Mouse (Mus musculus) adrenal gland, adult 18-20 months (tissue): ENCODE data around the gene Srsf1. TPM values are rescaled to one million over a fixed set of nuclear protein-coding genes. Genes with fewer than 3 reads are reported as not detected.

Experiments used
- DNase-seq, 2 experiments: peaks; one replicate each; pipeline ENCODE4 v3.0.0; 2021 to 2022; ENCODE audit warnings: low spot score in 2 of 2
- long read RNA-seq, 2 experiments: library from polyadenylated mRNA; stranded (forward); transcript quantifications; one replicate each; pipeline ENCODE4 v2.0.0; 2021
- total RNA-seq, 2 experiments: library from RNA; stranded (reverse); gene quantifications; 1 replicate in 1 of 2; 2 replicates in 1 of 2; pipeline ENCODE4 v1.2.3; 2021

The Srsf1 gene
- total RNA-seq: 100 to 1,000 TPM; 219 TPM
- long read RNA-seq, experiment 1, full-length matches to known transcripts: 33 of 51 reads
- long read RNA-seq, experiment 1, partial matches to known transcripts: 4 of 51 reads
- long read RNA-seq, experiment 1, other reads (novel, unspliced or antisense): 14 of 51 reads
- long read RNA-seq, experiment 2, full-length matches to known transcripts: 65 of 109 reads
- long read RNA-seq, experiment 2, partial matches to known transcripts: 5 of 109 reads
- long read RNA-seq, experiment 2, other reads (novel, unspliced or antisense): 39 of 109 reads

DNA sequence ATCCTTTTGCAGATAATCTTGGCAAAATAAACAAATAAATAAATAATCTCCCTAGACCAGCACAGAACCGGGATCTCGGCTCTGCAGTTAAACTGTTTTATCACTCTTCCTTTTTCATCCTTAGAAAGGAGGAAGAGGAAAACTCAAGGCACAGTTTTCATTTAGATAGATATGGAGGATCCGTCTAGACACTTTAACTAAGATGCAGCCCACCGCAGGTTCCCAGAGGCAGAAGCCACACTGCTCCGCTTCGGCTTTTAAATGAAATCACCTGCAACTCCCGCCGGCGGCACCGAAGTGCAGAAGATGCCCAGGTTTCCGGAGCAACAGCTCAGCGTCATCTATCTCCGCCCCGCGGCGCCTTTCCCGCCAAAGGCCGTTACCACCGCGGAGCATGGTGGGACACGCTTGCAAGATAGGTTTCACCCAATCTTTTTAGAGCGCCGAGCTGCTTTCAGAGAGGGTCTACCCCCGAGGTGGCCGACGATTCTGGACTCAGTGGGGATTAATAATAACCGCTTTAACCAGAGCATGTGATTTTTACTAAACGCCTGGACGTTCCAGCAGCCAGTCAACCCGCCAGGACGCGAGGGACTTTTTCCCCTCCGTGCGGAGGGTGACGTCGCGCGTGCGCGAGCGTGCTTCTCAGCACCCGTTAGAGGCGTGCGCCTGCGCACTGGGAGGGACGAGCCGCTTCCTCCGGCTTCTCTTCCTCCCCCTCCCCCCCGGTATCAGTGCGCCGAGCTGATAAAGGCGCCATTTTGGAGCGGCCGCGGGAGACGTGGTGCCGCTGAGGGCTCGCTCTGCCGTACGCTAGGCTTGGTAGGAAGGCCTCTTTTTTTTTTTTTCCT lies at the start of gene Srsf1:
Srsf1 (plus strand) TSS at position 430 of the 851 bp plus-strand sequence.
- peak; percentile 96 to 98 for DNase-seq

DNA sequence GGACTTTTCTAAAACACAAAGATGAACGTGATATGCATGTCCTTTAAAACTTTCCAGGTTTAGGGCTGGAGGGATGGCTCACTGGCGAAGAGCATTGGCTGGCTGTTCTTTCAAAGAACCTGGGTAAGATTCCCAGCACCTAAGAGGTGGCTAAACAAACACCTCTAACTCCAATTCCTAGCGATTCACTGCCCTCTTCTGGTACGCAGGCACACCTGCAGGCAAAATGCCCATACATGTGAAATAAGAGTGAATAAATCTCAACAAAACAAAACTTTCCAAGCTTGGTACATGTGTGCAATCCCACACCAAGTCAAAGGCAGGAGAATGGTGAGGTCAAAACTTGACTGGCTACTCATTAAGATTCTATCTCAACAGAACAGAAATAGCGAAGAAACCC lies 47.4 kb upstream of the Srsf1 start:
- DNase-seq: no peak

DNA sequence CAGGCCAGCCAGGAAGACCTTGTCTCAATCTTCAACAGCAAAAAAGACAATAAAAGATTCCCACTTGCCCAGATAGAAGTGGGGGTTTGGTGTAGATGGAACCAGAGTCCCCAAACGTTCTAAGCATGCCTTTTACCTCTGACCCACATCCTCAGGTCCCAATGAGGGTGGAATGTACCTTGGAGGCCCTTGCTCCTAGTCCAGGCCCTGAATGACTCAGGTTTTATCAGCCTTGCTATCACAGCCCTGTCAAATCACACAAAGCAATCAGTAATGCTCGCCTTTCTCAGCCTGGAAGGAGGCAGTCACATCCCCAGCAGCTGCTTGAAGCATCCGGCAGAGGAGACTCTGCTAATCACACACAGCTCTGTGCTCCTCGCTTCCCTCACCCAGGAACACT lies 44.4 kb upstream of the Srsf1 start:
- no peak for DNase-seq

DNA sequence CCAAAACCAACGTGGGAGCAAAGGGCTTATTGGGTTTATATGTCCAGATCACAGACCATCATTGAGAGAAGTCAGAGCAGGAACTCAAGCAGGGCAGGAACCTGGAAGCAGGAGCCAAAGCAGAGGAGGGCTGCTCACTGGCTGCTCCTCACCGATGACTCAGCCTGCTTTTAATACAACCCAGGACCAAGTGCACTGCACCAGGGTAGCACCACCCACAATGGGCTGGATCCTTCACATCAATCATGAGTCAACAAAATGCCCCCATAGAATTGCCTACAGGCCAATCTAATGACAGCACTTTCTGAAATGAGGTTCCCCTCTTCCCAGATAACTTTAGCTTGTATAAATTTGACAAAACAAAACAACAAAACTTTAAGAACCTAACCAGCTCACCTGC lies 43.0 kb upstream of the Srsf1 start:
- DNase-seq: no peak

DNA sequence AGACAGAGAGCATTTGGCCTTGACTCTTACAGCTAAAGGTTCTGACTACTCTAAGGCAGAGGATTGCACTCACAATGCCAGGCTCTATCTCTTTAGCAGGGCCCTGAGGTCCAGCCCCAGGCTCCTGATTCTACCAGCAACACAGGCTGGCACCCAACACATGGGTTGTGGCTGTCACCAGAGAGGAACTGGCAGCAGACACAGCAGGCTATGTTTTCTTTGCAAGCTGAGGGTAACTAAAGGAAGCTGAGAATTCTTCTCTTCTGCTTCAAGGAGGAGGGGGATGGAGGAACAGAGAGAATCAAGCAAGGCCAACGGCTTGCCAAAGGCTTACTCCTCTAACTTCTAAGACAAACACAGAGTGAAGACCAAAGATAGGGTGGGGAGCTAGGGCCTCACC lies 38.5 kb upstream of the Srsf1 start:
- DNase-seq: no peak

DNA sequence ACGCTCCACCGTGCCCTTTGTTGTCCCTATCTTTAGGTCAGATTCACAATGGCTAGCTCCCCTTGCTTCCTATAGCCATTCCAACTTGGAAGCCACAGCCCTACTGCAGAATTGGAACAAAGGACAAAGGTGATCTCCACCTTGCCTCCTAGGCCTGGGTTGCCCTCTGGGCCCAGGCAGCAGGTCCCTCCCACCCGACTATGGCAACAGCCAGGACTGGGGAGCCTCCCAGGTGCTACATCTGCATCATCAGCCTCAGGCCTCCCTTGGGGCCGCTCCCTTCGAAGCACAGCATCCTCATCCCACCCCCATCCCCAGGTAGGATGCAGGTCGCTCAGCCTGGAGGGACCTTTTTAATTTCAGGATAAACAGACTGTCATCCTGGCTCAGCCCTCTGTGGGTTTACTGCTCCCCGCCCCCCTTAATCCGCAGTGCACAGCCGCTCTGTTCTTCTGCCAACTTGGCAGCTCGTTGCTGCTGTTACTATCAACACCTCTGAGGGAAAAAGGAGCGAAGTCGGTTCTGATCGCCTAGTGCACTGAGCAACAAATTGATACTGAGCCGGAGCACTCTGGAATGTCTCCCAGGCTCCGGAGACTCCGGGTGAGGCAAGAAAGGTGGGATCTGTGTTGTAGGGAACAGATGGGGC lies 37.5 kb upstream of the Srsf1 start:
- no peak for DNase-seq

DNA sequence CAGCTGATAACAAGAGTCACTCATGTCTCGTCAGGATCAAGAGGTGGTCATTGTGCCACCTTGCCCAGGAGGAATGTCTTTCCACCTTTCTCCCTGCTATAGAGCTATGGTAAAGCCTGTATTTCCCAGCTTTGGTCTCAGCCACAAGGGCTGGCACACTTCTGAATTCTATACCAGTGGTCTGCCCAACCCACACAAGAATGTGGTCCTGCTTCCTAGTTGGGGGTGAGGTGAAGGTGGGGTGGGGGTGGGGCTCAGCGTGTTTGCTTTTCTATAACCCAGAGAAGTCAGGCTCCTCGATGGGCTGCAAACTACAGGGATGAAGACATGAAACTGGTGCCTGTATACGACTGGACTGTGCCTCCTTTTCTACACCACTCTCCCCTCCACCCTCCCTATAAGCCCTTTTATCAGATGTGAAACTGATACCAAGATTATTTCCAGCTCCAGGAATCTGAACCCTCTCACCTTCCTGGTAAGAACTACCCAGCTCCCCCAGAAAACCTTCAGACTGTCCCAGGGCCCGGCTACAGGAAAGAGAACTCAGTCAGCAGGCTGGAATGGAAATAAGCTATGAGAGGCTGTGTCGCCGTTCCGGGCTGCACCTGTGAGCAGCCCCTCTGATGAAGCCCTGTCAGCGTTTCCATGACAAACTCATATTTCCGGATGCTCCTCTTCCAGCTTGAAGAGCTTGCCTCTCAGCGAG lies 35.8 kb upstream of the Srsf1 start:
- no peak for DNase-seq

DNA sequence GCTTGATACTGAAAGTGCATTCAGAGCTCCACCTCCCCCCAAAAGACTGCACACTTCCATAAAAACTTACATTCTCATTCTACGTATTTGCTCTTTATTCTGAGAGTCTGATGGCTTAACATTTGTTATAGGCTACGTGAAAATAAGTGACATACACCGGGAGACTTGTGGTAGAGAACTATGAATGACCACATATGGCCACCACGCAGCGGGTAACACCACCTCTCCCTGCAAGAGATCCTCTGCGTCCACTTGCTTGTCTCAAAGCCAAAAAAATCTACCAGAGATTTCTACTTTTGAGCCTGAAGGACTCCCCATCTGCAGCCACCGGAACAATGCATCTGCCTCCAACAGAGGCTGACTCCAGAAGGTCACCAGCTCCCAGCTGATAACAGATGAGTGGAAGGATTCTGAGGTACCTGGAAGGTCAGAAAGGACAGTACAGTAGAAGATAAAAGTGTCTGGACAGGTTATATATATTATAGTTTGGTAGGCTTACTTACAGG lies 35.2 kb upstream of the Srsf1 start:
- DNase-seq: no peak

DNA sequence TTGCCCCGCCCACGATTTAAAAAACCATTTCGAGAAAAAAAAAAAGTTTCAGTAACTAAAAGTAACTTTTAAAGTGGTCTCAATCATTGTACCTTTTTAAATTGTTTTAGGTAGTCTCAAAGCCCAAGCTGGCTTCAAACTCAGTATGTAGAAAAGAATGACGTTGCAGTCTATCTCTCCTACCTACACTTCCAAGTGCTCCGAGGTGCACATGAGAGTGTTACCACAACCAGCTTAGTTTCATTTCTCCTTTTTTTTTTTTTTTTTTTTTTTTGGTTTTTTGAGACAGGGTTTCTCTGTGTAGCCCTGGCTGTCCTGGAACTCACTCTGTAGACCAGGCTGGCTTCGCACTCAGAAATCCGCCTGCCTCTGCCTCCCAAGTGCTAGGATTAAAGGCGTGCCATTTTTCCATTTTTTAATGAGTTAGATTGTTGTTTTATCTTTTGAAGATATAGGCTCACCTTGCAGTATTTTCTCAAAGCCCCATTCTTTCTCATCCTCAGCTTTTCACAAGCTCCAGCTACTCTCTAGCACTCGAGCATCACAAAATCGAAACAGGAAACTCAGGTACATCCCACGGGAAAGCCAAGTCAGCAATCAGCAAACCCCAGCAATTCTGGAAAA lies 34.4 kb upstream of the Srsf1 start:
- no peak for DNase-seq

DNA sequence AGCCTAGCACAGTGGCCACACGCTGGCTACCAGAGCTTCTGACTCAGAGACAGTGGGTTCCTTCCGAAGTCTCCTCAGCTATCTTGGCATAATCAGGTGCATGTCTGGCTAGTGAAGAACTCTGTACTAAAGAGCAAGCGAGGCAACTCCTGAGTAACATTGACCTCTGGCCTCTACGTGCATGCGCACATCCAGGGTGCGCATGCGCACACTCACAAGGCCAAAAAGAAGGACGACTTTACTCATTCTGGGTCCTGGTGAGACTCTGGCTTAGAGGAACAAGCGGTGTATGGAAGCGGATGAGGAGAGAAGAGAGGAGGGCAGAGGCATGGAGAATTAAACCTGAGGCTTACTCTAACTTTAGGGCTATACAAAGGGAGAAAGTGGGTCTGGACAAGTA lies 33.5 kb upstream of the Srsf1 start:
- DNase-seq: no peak

DNA sequence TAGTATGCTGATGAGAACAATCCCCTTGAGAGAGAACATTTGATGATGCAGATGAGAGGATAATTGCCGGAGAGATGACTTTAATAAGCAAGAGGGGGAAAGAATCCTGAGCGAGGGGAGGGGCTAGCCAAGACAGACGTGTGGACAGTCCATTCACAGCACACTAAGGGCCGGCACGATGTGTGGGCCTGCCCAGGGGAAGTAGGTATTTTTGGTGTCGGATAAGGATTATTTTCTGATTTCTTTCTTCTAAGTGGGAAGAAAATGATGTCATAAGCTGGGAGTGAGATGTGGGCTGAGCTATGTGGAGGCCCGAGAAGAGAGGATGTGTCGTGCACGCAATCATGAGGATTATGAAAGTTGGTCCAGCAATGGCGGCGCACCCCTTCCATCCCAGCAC lies 32.0 kb upstream of the Srsf1 start:
- no peak for DNase-seq

DNA sequence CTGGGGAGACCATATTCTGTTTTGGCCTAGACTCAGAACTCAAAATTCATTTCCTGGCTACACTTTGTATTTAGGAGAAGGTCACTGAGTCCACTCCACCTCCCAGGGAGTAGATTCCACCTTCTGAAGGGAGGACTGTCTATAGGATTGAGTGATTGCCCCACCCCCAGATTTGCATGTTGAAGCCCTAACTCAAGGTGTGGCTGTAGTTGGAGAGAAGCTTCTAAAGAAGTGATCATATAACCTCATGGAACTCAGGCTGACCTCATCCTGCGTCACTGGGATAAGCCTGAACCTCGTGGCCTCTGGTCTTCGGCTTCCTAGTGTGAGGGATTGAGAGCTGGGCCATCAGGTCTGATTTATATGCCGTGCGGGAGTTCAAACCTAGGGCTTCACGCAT lies 31.4 kb upstream of the Srsf1 start:
- DNase-seq: no peak

DNA sequence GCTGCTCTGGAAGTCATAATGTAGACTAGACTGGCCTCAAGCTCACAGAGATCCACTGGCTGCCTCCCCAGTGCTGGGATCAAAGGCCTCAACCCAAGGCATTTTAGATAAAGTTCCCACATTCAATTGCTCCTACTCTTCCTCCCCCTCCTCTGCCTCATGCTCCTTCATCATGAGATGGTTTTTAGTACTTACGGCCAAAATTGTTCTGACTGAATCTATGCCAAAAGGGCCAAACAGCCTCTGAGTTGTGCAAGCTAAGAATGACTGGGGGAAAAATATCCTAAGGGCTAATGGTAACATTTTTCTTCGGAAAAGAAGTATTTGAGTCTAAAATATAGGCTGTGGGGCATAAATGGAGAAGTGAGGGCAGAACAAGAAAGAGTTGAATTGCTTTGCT lies 23.2 kb upstream of the Srsf1 start:
- DNase-seq: no peak

DNA sequence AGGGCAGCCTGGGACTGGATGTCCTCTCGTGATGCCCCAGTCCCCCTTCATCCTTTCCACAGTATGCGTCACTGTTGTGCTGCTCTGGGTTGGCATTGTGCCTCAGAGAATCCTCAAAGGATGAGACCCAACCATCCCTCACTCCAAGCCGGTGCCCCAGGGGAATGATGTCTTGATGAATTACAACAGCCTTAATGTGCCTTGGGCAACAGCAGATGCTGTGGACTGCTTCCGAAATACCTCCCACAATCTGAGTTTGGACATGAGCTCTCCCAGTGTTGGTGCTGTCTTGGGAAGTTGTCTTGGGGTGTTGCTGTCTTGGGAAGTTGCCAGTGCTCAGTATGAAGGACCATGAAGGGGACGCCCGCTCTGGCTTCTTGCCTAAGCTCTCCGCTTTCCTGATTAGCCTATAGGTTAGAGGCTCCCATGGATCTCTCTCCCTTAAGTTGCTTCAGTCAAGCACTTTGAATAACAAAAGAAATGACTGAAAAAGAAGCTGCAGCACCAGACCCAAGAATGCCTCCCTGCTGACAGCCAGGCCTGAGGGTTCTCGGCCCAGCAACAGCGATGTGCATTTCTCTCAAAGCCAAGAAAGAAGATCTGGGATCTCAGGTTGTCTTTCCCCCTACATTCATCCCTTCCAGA lies 19.7 kb upstream of the Srsf1 start:
- DNase-seq: no peak

DNA sequence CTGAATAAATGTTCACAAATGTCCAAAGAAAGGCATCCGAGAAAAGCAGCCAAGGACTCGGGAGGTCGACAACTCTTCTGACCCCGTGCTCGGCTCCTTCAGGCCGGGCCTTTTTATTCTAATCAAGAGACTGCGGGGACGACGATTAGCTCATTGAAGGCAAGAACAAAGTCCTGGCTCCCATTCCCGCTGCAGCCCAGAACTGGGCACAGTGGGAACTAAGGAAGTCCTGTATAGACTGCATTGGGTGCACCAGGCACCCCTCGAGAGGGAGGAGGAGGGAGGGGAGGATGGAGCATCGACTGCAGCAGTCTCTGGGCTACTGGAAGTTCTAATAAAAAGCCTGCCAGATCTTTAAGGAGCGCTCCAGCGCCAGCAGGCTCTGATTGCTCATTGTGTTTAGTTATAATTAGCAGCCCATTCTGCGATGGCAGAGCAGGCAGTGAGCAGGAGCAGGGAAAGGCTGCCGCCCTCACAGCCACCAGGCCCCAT lies 18.9 kb upstream of the Srsf1 start:
- no peak for DNase-seq

DNA sequence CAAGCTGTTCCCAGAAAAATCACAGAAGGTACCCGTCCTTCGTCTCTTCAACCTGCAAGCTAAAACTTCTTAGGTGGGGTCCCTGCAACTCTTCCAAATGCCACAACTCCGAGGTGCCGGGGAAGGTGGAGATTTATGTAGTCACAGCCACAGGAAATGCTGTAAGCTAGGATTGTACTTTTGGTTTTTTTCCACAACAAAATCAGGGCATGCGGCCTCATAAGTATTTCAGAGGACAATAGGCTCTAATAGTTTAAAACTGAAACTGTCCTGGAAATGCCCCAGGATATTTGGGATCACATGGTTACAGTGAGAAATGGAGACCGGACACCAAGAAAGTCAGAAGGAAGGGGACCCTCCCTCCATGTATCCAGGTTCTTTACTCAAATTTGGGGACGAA lies 17.0 kb upstream of the Srsf1 start:
- no peak for DNase-seq

DNA sequence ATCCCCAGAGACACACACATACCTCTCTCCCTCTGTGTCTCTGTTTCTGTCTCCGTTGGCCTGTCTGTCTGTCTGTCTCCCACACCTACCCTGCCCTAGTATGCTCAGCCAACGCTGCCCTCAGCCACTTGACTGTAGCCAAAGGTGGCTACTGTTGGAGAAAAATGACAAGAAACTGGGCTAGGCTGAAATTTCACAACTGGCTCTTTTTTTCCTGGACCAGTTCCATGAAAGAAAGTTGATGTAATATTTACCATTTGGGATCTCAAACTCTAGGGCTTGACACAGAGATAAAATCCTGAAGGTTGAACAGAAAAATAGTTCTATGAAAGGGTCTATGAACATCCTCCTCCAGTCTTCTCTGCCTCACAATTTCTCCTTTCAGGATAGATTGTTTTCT lies 16.3 kb upstream of the Srsf1 start:
- DNase-seq: no peak

DNA sequence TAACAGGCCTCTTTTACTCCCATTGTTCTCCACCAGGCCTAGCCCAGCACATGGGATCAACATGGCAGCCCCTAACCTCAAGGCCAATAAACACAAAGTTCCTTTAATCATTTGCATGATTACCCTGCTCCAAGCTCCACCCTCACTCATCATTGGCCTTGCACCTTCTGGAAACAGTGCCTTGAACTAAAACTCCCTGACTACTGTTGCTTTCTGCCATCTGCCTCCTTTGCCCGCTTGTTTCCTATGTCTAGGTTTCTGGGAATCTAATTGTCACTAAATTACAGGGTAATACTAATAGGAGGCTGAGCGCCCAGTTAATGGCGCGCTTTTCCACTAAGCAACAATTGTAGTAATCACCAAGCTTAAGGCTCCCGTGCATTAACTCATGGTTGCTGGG lies 15.4 kb upstream of the Srsf1 start:
- no peak for DNase-seq

DNA sequence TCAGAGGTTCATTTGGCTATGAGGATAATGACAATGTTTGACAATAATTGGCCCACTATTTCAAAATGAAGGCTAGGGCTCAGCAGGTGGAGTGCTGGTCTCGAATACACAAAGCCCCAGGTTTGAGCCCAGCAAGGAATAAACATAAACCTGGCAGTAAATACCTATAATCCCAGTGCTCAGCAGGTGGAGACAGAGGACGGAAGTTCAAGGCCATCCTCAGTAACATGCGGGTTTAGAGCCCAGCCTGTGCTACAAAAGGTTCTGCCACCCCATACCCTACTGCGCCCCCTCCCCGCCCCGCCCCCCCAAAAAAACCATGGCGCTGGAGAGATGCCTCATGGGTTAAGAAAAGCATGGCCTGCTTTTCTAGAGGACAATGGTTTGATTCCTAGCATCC lies 11.2 kb upstream of the Srsf1 start:
- no peak for DNase-seq

DNA sequence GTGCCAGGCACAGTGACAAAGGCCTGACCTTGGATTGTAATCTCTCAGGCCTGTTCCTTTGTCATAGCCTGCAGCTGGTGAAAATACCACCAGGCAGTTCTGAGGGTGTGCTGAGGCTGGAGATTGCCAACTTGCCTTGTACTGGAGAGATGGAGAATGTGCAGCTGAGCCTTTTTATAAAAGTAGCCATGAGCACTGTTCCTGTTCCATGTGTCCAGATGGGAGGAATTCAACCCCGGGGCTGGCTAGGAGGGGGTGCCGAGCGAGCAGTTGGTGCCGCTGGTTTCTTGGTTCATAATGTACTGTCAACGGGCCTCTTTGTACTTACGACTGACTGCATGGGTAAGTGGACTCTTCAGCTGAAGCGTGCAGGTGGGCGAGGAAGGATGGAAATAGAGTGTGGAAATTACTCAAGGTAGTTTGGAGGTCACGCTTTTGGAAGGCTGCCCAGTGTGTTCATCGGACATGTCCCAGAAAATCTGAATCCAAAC lies 10.4 kb upstream of the Srsf1 start:
- DNase-seq: peak; percentile 24 to 29
